Mouse (Mus musculus) midbrain, embryonic 10.5 days (tissue): ENCODE data around the gene Olfr698. TPM values are rescaled to one million over a fixed set of nuclear protein-coding genes. Genes with fewer than 3 reads are reported as not detected.
"Not testable (repeated sequence)": the region's sequence is repeated elsewhere in the genome, so short reads cannot be mapped to it uniquely, and the experiment has no call there.

Experiments used
- DNase-seq: peaks from one replicate; pipeline ENCODE4 v3.0.0-alpha.2; 2017; ENCODE audit warnings: low spot score
- H3K27ac ChIP-seq: fragments of 300-500 bp; sonication (generic); replicated peaks from 2 replicates; pipeline ENCODE4 v1.5.1; 2016; ENCODE audit warnings: mild to moderate bottlenecking
- H3K27me3 ChIP-seq: fragments of 300-500 bp; sonication (generic); 2 replicates; pipeline ENCODE4 v1.6.1; 2016; ENCODE audit warnings: low read depth, mild to moderate bottlenecking; ENCODE audit not compliant: poor library complexity, severe bottlenecking
- H3K36me3 ChIP-seq: fragments of 300-500 bp; sonication (generic); 2 replicates; pipeline ENCODE4 v1.6.1; 2016; ENCODE audit warnings: mild to moderate bottlenecking, moderate library complexity
- H3K4me1 ChIP-seq: fragments of 300-500 bp; sonication (generic); 2 replicates; pipeline ENCODE4 v1.6.1; 2016
- H3K4me3 ChIP-seq: fragments of 300-500 bp; sonication (generic); 2 replicates; pipeline ENCODE4 v1.5.1; 2016; ENCODE audit warnings: mild to moderate bottlenecking, moderate library complexity
- H3K9me3 ChIP-seq: fragments of 300-500 bp; sonication (generic); replicated peaks from 2 replicates; pipeline ENCODE4 v1.6.1; 2016; ENCODE audit warnings: mild to moderate bottlenecking
- WGBS: fragments of 180-500 bp; shearing (Covaris S2); methylation state at CpG from one replicate; pipeline ENCODE4 v1.1.7; 2016; 5-methylcytosine and 5-hydroxymethylcytosine counted together
- polyA plus RNA-seq: library from polyadenylated mRNA; unstranded; fragments of >200 nt; fragmentation: Nextera tagmentation; extraction: Ambion mirVana; gene quantifications from 2 replicates; pipeline ENCODE4 v1.2.1, GENCODE M21; 2016

Gene Olfr698
- polyA plus RNA-seq: not detected in 2 replicates

GRCm38 (mm10) chr7:106755297-106755696 is at the start of gene Olfr698:
Gene Olfr698, minus strand, starts transcription at chr7:106755397.
- H3K36me3 ChIP-seq: no peaks in the 10 kb centered on the region
- H3K27me3 ChIP-seq: no peaks in the 10 kb centered on the region
- no peak within 1 kb of the TSS for H3K4me3 ChIP-seq
- H3K27ac ChIP-seq: no peak within 1 kb of the TSS
- H3K4me1 ChIP-seq: no peaks in the 10 kb centered on the region
- H3K9me3 ChIP-seq: no peaks in the 10 kb centered on the region
- DNase-seq: no peak

GRCm38 (mm10) chr7:106793098-106793497 is 37.9 kb upstream of the Olfr698 start, which contains the start of gene Olfr699:
Gene Olfr699, minus strand, starts transcription at chr7:106793198.
- Histone ChIP-seq H3K27me3 (no peaks in the 10 kb centered on the region), H3K36me3 (no peaks in the 10 kb centered on the region), H3K27ac (no peak within 1 kb of the TSS), H3K4me1 (no peaks in the 10 kb centered on the region), H3K4me3 (no peak within 1 kb of the TSS), H3K9me3 (peaks cover 4% of the 10 kb centered on the region; the same call in 1 of the 2 replicates)
- WGBS: 91% methylated on average over 1 of the region's 1 CpGs
- no peak for DNase-seq

- DNase-seq: no peak
- Histone ChIP-seq H3K36me3 (no peaks in the 10 kb centered on the region), H3K27me3 (no peaks in the 10 kb centered on the region), H3K9me3 (no peaks in the 10 kb centered on the region), H3K27ac (no peak overlapping the region), H3K4me3 (no peak overlapping the region), H3K4me1 (no peaks in the 10 kb centered on the region)
Observed at GRCm38 (mm10) chr7:106788330-106788729, 33.1 kb upstream of the Olfr698 start.

- not testable (repeated sequence) for H3K9me3 ChIP-seq, H3K4me3 ChIP-seq, H3K27ac ChIP-seq, H3K4me1 ChIP-seq, DNase-seq, H3K36me3 ChIP-seq, H3K27me3 ChIP-seq
- WGBS: 90% methylated on average over 2 of the region's 2 CpGs
Observed at GRCm38 (mm10) chr7:106761008-106761407, 5.8 kb upstream of the Olfr698 start.

GRCm38 (mm10) chr7:106758800-106759199 is 3.6 kb upstream of the Olfr698 start:
- Histone ChIP-seq H3K27me3 (no peaks in the 10 kb centered on the region), H3K4me3 (no peak overlapping the region), H3K4me1 (no peaks in the 10 kb centered on the region), H3K9me3 (peaks cover 7% of the 10 kb centered on the region; the same call in 1 of the 2 replicates), H3K27ac (no peak overlapping the region), H3K36me3 (no peaks in the 10 kb centered on the region)
- 93% methylated on average over 2 of the region's 2 CpGs for WGBS
- no peak for DNase-seq

- Histone ChIP-seq H3K27ac (no peak overlapping the region), H3K4me3 (no peak overlapping the region), H3K27me3 (no peaks in the 10 kb centered on the region), H3K4me1 (no peaks in the 10 kb centered on the region), H3K9me3 (no peaks in the 10 kb centered on the region), H3K36me3 (no peaks in the 10 kb centered on the region)
- no peak for DNase-seq
- WGBS: 94% methylated on average over 5 of the region's 5 CpGs
Observed at GRCm38 (mm10) chr7:106745811-106746210, 9.4 kb downstream of the Olfr698 start.

GRCm38 (mm10) chr7:106742343-106742742 is 12.9 kb downstream of the Olfr698 start, which contains the start of gene Olfr697:
Gene Olfr697, minus strand, starts transcription at chr7:106742443.
- Histone ChIP-seq H3K9me3 (no peaks in the 10 kb centered on the region), H3K27ac (no peak within 1 kb of the TSS)
- WGBS: 92% methylated on average over 1 of the region's 1 CpGs

GRCm38 (mm10) chr7:106737028-106737427 is 18.2 kb downstream of the Olfr698 start:
- H3K4me3 ChIP-seq: no peak overlapping the region
- no peaks in the 10 kb centered on the region for H3K27me3 ChIP-seq
- no peaks in the 10 kb centered on the region for H3K36me3 ChIP-seq
- no peak for DNase-seq
- no peak overlapping the region for H3K27ac ChIP-seq
- H3K4me1 ChIP-seq: no peaks in the 10 kb centered on the region
- H3K9me3 ChIP-seq: no peaks in the 10 kb centered on the region

More at GRCm38 (mm10) chr7:106742343-106742742, 12.9 kb downstream of the Olfr698 start, which contains the start of gene Olfr697:
- DNase-seq: no peak
- no peak within 1 kb of the TSS for H3K4me3 ChIP-seq
- no peaks in the 10 kb centered on the region for H3K4me1 ChIP-seq
- no peaks in the 10 kb centered on the region for H3K27me3 ChIP-seq
- no peaks in the 10 kb centered on the region for H3K36me3 ChIP-seq

- Histone ChIP-seq H3K4me1 (no peaks in the 10 kb centered on the region), H3K36me3 (no peaks in the 10 kb centered on the region), H3K27ac (no peak overlapping the region), H3K9me3 (no peaks in the 10 kb centered on the region), H3K4me3 (no peak overlapping the region), H3K27me3 (no peaks in the 10 kb centered on the region)
- DNase-seq: no peak
- 89% methylated on average over 2 of the region's 2 CpGs for WGBS
Observed at GRCm38 (mm10) chr7:106733717-106734116, 21.5 kb downstream of the Olfr698 start.

GRCm38 (mm10) chr7:106725654-106726053 is 29.5 kb downstream of the Olfr698 start:
- H3K27me3 ChIP-seq, H3K36me3 ChIP-seq, H3K9me3 ChIP-seq, H3K4me3 ChIP-seq, H3K27ac ChIP-seq, H3K4me1 ChIP-seq, DNase-seq: not testable (repeated sequence)
- 86% methylated on average over 2 of the region's 2 CpGs for WGBS

GRCm38 (mm10) chr7:106716296-106716695 is 38.9 kb downstream of the Olfr698 start, which contains the start of gene Olfr695:
Gene Olfr695, minus strand, starts transcription at chr7:106716396.
- DNase-seq: no peak
- no peaks in the 10 kb centered on the region for H3K36me3 ChIP-seq
- no peak within 1 kb of the TSS for H3K4me3 ChIP-seq
- no peaks in the 10 kb centered on the region for H3K27me3 ChIP-seq
- no peaks in the 10 kb centered on the region for H3K4me1 ChIP-seq
- no peaks in the 10 kb centered on the region for H3K9me3 ChIP-seq
- no peak within 1 kb of the TSS for H3K27ac ChIP-seq

- Histone ChIP-seq H3K27ac (no peak overlapping the region), H3K27me3 (no peaks in the 10 kb centered on the region), H3K36me3 (no peaks in the 10 kb centered on the region), H3K4me3 (no peak overlapping the region), H3K9me3 (no peaks in the 10 kb centered on the region), H3K4me1 (no peaks in the 10 kb centered on the region)
- WGBS: 95% methylated on average over 6 of the region's 6 CpGs
- no peak for DNase-seq
Observed at GRCm38 (mm10) chr7:106711463-106711862, 43.7 kb downstream of the Olfr698 start.

- not testable (repeated sequence) for H3K27ac ChIP-seq, H3K4me1 ChIP-seq, DNase-seq, H3K36me3 ChIP-seq, H3K27me3 ChIP-seq, H3K9me3 ChIP-seq, H3K4me3 ChIP-seq
- 89% methylated on average over 10 of the region's 10 CpGs for WGBS
Observed at GRCm38 (mm10) chr7:106707705-106708104, 47.5 kb downstream of the Olfr698 start.
